Mouse (Mus musculus): ENCODE results near the gene Gm28036.
A peak's percentile ranks its signal among the peaks of the same experiment; 100 is the strongest.
"Not testable (repeated sequence)": the region's sequence is repeated elsewhere in the genome, so short reads cannot be mapped to it uniquely, and the experiment has no call there.

The Gm28036 gene

GRCm38 (mm10) chr2:156126992-156127391 is at the start of gene Gm28036:
Gene Gm28036, minus strand, starts transcription at chr2:156127092.
- no peak for DNase-seq

DNA sequence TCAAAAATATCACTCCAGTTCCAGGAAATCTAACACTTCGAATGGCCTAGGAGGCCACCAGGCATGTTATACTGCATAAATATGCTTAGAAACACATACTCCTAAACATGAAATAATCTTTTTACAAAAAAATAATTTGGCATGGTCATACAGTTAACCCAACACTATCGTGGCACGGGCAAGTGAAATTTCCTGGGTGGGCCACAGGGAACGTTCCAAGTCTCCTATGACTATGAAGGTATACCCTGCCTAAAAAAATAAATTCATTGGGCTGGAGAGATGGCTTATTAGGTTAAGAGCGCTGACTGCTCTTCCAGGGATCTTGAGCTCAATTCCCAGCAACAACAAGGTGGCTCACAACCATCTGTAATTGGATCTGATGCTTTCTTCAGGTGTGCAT is 39.7 kb upstream of the Gm28036 start:
- DNase-seq: no peak

- DNase-seq: no peak
Measured at GRCm38 (mm10) chr2:156165478-156165877, 38.6 kb upstream of the Gm28036 start.

- no peak for DNase-seq
Measured at GRCm38 (mm10) chr2:156151538-156151937, 24.6 kb upstream of the Gm28036 start.

DNA sequence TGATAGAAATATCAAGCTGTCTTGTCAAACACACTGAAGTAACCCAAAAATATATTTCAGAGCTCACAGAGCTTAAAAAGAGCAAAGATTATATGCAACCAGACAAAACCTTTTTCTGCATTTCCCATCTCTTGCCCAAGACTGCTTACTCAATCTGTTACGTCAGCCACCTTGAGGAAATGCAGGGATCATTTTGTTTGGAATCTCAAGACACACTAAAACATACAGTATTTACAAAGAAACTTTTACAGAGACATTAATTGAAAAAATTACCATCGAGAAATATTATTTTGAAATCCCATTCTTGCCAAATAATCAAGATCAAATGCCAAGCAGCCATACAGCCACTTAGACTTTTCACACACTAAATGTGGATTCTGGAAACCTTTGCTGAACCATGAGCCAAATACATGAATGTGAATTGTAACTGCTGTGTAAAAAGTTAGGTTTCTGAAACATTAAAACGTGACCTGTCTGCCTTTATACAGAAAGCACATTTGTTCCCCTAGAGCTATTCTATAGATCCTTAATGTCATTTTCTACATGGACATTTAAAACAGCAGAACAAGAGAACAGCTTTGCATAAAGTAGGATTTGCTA is 20.5 kb upstream of the Gm28036 start:
- DNase-seq: no peak

DNA sequence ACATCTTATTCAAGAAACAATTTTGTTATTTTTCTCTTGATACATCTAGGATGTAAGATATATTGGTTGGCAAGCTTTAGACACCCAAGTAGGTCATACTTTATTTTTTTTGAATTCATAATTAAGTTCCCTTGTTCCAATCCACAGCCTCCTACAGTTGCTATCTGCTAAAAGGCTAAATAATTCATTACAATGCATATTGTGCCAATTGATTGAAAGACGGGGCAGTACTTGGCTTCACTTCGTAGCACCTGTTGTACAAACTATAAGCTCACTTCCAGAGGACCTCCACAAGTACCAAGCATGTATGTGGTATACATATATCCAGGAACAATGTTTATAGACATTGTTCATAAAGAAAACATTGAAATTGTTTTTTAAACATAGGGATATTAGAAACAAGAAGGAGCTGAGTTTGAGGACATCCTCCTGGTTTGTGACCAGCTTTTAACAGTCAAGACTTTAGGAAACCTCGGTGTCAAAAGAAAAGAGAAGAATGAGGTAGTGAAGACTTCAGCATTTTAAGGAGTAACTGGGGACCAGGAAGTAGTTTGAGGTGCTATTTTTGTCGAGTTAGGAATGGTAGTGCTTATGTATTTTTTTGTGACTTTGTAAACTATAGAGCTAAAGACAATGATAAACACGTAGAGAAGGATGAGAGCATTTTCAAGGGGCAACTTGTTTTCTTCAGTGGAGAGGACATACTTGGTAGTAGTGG is 19.5 kb upstream of the Gm28036 start:
- no peak for DNase-seq

DNA sequence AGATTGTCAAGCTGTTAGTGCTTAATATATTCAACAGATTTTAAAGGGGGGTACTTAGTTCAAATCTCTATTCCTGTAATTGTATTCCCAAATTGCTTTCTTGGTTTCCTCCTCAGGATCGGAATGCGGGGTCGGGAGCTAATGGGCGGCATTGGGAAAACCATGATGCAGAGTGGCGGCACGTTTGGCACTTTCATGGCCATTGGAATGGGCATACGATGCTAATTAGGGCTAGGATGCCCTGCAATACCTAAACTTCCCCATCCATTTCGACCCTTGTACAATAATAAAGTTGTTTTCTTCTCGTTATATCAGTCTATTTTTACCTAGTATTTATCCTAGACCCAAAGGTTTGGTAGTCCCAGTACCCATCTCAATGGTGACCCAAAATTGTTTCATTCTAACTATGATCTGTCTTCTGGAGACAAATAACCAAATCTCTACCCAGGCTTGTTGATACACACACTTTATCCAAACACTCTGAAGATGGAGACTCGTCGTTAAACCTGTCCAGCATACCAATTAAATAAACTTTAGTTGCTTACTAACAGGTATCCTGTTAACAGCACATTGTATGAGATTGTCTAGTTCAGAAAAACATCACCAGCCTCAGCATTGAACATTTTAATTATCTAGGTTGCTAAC is 18.7 kb upstream of the Gm28036 start:
- DNase-seq: no peak

DNA sequence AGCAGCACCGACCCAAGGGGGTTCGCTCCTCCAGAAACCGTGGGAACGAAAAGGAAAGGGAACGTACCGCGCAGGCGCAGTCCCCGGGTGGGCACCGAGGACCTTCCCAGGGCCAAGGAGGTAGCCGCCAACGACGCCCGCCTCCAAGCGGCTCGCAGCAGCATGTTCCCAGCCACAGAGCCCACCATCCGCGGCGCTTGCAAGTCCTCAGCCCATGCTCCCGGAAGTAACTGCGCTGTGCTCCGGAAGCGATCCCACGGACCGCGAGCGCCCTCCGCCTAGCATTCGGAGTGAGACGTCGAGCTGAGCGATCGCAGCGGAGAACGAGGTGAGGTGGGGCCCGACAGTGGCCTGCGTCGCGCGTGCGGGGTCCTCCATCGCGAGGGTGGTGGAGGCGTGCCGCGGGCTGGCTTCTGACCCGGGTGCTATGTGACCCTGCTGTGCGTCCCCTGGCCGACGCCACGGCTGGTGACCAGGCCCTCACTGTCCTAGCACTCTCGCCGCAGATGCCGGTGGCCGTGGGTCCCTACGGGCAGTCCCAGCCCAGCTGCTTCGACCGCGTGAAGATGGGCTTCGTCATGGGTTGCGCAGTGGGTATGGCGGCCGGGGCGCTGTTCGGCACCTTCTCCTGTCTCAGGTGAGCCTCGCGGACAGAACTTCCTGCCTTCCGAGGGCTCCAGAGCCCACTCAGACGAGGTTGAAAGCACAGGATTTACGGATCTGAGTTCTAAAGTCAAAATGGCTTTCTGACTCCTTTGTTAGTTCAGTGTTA is 17.2 kb upstream of the Gm28036 start, which contains the start of the genes Romo1 and Nfs1:
Gene Romo1 (plus strand): TSS at position 87 of the 772 bp plus-strand sequence.
Gene Nfs1 (minus strand): TSS at position 234 of the 772 bp plus-strand sequence.
- peak; percentile 96 for DNase-seq

DNA sequence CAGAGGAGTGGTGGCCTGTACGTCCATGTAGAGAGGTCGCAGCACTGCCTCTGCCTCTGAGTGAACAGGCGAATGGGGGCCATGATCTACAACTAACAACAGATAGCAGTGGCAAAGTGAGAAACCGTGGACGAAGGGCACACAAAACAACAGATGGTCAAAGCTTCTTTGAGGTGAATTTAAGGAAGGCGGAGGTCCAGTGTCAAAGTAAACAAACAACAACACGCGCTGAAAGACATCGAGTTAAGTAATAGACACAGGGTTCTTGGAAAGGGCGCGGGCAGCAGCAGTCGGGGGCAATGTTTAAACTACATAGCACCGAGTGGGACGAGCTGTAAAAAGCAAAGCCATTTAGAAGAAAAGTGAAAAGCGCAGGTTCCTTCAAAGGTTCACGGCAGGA is 16.5 kb upstream of the Gm28036 start:
- no peak for DNase-seq

DNA sequence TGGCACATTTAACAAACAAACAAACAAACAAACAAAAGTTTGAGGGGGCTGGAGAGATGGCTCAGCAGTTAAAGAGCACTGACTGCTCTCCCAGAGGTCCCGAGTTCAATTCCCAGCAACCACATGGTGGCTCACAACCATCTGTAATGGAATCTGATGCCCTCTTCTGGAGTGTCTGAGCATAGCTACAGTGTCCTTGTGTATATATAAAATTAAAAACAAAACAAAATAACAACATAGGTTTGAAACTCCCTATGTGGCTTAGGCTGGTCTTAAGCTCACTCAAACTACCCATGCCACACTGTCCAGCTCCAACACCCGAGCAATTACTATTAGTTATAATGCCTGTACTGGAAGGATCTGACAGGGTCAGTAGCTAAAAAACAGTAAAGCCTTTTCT is 15.9 kb upstream of the Gm28036 start:
- no peak for DNase-seq

GRCm38 (mm10) chr2:156135695-156136094 is 8.8 kb upstream of the Gm28036 start:
- DNase-seq: no peak

GRCm38 (mm10) chr2:156134161-156134560 is 7.3 kb upstream of the Gm28036 start:
- no peak for DNase-seq

DNA sequence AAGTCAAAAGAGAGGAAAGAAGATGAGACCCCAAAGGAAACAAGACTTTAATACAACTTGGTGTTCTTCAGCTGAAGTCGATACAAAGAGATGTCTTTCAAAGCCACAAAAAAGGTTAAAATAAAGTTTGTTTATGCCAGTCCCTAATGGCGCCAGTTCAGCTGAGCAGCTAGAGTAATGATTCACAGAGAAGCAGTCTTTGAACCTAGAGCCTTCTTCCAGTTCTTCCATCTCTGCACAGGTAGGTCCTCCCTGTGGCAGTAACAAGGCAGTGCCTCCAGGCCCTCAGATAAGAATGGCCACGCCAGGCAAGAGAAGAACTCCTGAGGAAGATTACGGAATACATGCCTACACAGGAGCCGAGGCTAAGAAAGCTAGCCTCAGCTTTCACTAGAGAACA is 3.2 kb downstream of the Gm28036 start:
- DNase-seq: no peak

GRCm38 (mm10) chr2:156119566-156119965 is 7.3 kb downstream of the Gm28036 start:
- DNase-seq: no peak

GRCm38 (mm10) chr2:156112080-156112423 is 14.8 kb downstream of the Gm28036 start:
- DNase-seq: not testable (repeated sequence)

DNA sequence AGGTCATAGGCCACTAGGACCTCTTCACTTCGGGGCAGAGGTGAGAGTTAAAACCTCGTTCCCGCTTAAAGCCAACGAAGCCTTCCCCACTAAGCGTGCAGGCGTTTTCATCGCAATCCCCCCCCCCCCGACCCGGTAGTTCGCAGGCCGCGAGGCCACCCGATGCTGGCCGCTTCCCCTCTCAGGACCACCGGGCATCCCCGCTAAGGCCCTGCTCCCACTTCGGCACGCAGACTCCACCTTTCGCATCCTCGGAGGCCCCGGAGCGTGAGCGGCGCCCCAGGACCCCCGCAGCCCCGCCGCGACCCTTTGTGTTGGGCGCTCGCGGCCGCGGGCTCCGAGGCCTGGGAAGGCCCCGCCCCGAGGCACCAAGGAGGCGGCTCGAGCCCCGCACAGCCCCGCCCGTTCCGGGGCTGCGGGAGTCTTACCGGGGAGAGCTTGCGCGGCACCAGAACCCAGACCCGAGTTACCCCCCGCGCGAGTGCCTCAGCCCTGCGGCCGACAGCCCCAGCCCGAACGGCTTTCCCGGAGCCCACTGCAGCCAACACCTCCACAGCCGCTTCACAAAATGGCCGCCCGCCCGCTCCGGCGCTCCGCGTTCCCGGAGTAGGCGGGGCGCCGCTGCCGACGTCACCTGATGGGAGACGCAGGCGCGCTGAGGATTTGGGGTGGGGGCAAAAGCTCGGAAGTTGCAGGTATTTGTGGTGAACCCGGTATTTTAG is 15.4 kb downstream of the Gm28036 start, which contains the start of the genes Cpne1 and Rbm12:
Gene Cpne1 (minus strand): TSS at position 608 of the 722 bp plus-strand sequence.
Gene Rbm12 (minus strand): TSS at position 621 of the 722 bp plus-strand sequence.
- DNase-seq: peak; percentile 96

DNA sequence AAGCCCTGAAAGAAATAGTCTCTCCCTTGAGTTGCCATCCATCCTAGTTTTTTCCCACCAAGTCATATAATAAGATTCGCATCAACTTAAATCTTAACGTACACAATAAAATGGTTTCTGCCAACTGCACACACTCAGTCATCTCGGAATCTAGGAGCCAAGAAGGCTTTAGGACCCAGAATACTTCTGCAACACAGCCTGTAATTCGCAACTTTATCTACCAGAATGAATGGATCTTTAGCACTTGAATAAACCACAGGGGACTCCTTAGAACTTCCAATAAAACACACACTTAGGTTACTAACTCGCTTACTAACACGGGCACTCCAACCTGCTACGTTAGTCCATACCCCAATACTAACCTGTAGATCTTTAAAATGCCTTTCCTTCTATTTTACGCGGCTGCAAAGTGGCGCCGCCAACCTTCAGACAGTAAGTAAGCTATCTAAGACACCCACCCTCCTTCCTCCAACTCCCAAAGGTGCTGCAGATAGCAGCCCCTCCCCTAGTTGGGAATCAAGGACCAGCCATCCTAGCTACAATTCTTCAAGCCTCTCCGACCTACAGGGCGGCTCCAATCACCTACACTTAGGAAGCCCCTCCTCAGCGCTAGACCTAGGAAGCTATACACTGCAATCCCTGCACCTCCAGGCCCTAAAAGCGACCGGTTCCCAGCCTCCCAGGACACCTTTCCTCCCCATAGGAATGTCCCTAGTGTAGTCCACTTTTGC is 16.1 kb downstream of the Gm28036 start:
- DNase-seq: no peak

DNA sequence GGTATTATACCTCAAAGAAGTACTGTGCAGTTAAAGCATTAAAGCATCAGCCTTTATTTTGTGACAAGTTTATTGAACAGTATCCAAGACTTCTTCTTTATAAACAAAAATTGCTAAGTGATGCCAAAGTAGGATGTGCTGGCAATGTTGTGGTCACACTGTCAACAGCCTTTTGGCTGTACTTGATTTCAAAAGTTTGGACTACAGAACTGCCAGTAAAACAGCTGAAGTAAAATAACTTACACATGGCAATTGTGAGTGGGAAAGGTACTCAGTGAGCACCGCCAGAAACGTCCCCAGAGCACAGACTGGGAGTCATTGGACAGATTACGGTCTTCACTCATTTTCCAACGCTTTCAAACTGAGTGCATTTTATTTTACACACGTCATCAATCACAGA is 35.0 kb downstream of the Gm28036 start:
- DNase-seq: no peak

GRCm38 (mm10) chr2:156089799-156090198 is 37.1 kb downstream of the Gm28036 start:
- DNase-seq: no peak

DNA sequence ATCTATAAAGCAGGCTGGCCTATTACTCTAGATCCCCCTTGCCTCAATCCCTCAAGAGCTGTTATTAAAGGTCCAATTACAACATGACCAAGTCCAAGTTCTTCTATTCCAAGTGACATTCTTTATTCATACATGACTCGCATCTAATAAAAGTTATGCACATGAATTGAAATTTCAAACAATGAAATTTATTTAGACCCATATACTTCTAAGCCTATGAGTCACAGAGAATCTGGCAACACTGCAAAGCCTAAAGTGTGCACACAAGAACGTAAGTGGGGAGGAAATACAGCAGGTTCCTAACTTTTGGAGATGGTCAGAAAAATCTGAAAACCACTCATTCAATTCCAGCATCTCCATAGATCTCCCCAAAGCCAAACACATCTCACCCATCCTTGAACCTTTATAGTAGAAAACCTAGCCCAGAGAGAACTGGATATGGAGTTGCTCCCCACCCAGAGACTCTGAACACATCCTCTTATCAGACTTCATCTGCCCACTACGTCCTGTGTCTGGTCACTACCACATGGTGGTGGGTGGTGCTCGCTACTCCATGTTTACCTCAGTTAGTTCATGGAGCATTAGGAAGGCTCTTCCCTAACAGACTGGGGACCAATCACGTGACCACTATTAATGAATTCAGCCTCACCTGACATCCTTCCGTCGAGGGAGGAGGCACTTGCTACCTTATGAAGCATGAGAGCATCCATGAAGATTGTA is 39.3 kb downstream of the Gm28036 start:
- no peak for DNase-seq

DNA sequence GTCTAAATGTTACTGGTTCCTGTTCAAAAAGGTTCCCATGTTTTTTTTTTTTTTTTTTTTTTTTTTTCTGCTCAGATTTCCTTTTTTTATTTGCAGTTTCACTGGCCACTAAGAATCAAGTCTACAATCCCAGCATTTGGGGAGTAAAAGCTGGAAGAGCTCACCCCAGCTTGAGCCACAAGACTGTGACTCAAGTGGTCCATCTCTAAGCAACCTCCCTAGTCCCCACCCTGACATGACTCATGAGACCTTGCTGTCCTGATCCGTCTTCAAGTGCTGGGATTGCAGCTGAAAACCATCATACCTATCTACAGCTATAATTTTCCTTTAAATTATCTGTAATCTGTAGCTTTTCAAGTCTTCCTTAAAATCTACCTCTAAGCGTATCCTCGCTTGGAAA is 42.4 kb downstream of the Gm28036 start:
- no peak for DNase-seq
